Mouse (Mus musculus) heart, adult 18-20 months (tissue): ENCODE data around the gene Nptx2. TPM values are rescaled to one million over a fixed set of nuclear protein-coding genes. Genes with fewer than 3 reads are reported as not detected.

Experiments used
- DNase-seq, 2 experiments: peaks; one replicate each; pipeline ENCODE4 v3.0.0; 2021 to 2022; ENCODE audit warnings: mixed read lengths in 1 of 2
- total RNA-seq, 2 experiments: library from RNA; stranded (reverse); gene quantifications; 2 replicates each; pipeline ENCODE4 v1.2.3; 2021

Nptx2 gene
- total RNA-seq, 2 experiments from 2014 or later: 0.10 to 0.26 TPM

- DNase-seq: no peak
Measured at GRCm38 (mm10) chr5:144585100-144585499, 39.4 kb downstream of the Nptx2 start.

GRCm38 (mm10) chr5:144591248-144591880 is 45.7 kb downstream of the Nptx2 start:
- DNase-seq: no peak

- no peak for DNase-seq
Measured at GRCm38 (mm10) chr5:144594796-144595195, 49.1 kb downstream of the Nptx2 start.

Other genes with a start within 250 kb of the Nptx2 start
- 1 to 10 TPM; 7.2 to 7.4 TPM for gene Baiap2l1, start 187.8 kb upstream of the Nptx2 start, total RNA-seq
- gene Tmem130, start 215.9 kb downstream of the Nptx2 start, total RNA-seq: under 1 TPM; 0.25 to 0.49 TPM
- gene Trrap, start 221.8 kb downstream of the Nptx2 start, total RNA-seq: 10 to 100 TPM; 35.4 to 43.4 TPM